Mouse (Mus musculus) kidney, embryonic 14.5 days (tissue): ENCODE data around the gene Agl. TPM values are rescaled to one million over a fixed set of nuclear protein-coding genes. Genes with fewer than 3 reads are reported as not detected.
A peak's percentile ranks its signal among the peaks of the same experiment; 100 is the strongest.

Experiments used
- ATAC-seq: fragments of 200-750 bp; cut with Nextera tagmentation; 2 replicates; pipeline ENCODE4 v1.8.0; 2017; ENCODE audit warnings: moderate number of reproducible peaks, mild to moderate bottlenecking, moderate TSS enrichment, moderate library complexity; ENCODE audit not compliant: low FRiP score, low TSS enrichment
- H3K27ac ChIP-seq: fragments of 300-500 bp; sonication (generic); 2 replicates; pipeline ENCODE4 v1.5.1; 2014; ENCODE audit warnings: low read depth, mild to moderate bottlenecking, low read length, moderate library complexity, mixed read lengths
- H3K27me3 ChIP-seq: fragments of 300-500 bp; sonication (generic); 2 replicates; pipeline ENCODE4 v1.6.1; 2014; ENCODE audit warnings: mild to moderate bottlenecking, low read length; ENCODE audit not compliant: control insufficient read depth, insufficient read depth
- H3K36me3 ChIP-seq: fragments of 300-500 bp; sonication (generic); 2 replicates; pipeline ENCODE4 v1.6.1; 2014; ENCODE audit warnings: low read length, mixed read lengths; ENCODE audit not compliant: control insufficient read depth, insufficient read depth
- H3K4me1 ChIP-seq: fragments of 300-500 bp; sonication (generic); 2 replicates; pipeline ENCODE4 v1.6.1; 2014; ENCODE audit warnings: low read length, mixed read lengths; ENCODE audit not compliant: control insufficient read depth, insufficient read depth
- H3K4me2 ChIP-seq: fragments of 300-500 bp; sonication (generic); replicated peaks from 2 replicates; pipeline ENCODE4 v1.6.1; 2014; ENCODE audit warnings: low read depth, mild to moderate bottlenecking, low read length
- H3K4me3 ChIP-seq: fragments of 300-500 bp; sonication (generic); 2 replicates; pipeline ENCODE4 v1.5.1; 2014; ENCODE audit warnings: mild to moderate bottlenecking, low read length
- H3K9ac ChIP-seq: fragments of 300-500 bp; sonication (generic); 2 replicates; pipeline ENCODE4 v1.6.1; 2014; ENCODE audit warnings: low read depth, mild to moderate bottlenecking, low read length, moderate library complexity
- H3K9me3 ChIP-seq: fragments of 300-500 bp; sonication (generic); 2 replicates; pipeline ENCODE4 v1.6.1; 2016; ENCODE audit warnings: low read length; ENCODE audit not compliant: control insufficient read depth
- WGBS: fragments of 180-500 bp; shearing (Covaris S2); extraction: QIAGEN DNeasy Blood & Tissue Kit; methylation state at CpG from one replicate; pipeline ENCODE4 v1.1.7; 2014; 5-methylcytosine and 5-hydroxymethylcytosine counted together
- polyA plus RNA-seq: library from polyadenylated mRNA; unstranded; fragments of >200 nt; fragmentation: Nextera tagmentation; extraction: Ambion mirVana; gene quantifications from 2 replicates; pipeline ENCODE4 v1.2.1, GENCODE M21; 2014

Agl gene
- polyA plus RNA-seq, 1 experiment from 2014 or later: 22.2 TPM

DNA sequence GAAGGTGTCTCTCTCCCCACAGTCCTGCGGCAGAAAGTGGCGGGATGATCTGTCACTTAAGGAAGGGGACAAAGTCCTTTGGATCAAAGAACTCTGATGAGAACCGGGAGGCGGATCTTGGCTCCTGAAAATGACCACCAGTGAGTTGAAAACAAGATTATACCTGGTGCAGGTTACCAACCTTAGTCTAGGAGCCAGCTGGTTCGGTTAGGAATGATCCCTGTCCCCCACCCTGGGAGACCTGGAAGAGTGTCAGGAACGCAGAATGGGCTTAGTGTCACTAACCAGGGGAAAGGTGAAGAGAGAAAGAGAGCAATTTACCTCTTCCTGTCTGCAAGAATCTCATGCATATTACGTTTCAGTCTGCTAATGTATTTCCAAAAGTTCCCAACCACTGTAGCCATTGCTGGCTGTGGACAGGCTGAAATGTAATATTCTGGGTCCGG is 95.5 kb downstream of the Agl start, which contains the start of gene Slc35a3:
TSS of gene Slc35a3 (minus strand) at position 396 of the 446 bp plus-strand sequence.
- under 1% methylated on average over 8 of the region's 8 CpGs for WGBS
- Histone ChIP-seq H3K27ac (peak within 1 kb of the TSS; percentile 65; the same call in 1 of the 2 replicates), H3K4me2 (peak within 1 kb of the TSS; percentile 79), H3K4me1 (0 out of 2 replicates have a peak, but pooled peaks cover 9% of the 10 kb centered on the region), H3K27me3 (no peaks in the 10 kb centered on the region), H3K4me3 (peak within 1 kb of the TSS; percentile 98), H3K9me3 (no peaks in the 10 kb centered on the region), H3K36me3 (no peaks in the 10 kb centered on the region), H3K9ac (peak within 1 kb of the TSS; percentile 97)
- peak; percentile 28; the same call in 1 of the 2 replicates for ATAC-seq

DNA sequence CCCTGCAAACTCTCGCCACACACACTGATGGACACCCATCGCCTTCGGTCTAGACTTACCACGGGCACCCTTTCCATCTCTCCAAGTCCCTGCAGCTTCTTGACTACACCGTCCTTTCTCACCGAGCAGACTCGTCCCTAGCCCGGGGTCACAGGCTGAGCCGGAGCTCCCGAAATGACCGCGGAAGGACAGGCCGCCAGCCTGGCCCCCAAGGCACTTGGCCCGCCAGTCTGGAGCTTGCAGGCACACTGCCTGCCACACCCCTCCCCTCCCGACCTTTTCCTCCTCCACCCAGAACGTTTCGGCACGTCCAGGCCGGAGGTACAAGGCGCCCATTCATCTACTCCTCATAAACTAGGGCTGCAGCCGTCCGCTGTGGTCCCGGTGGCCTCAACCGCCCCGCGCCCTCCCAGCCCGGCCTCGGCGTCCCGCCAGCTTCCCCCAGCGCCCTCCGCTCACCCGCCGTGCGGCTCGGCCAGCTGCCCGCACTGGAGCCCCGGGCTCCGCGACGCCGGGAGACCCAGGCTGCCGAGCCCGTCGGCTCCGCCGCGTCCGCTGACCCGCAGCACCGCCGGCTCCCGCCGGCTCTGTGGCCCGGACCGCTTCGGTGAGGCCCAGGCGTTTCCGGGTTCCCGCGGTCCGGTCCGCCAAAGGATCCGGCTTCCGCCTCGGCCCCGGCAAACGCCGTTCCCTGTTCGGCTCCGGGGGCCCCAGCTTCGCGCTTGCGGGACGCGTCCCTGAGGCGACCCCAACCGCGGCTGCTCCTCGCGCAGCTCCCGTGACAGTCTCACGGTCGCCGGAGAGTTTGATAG is 96.1 kb downstream of the Agl start:
- Histone ChIP-seq H3K36me3 (no peaks in the 10 kb centered on the region), H3K4me1 (0 out of 2 replicates have a peak, but pooled peaks cover 9% of the 10 kb centered on the region), H3K4me3 (peak overlapping the region; percentile 98), H3K9ac (peak overlapping the region; percentile 97), H3K9me3 (no peaks in the 10 kb centered on the region), H3K27me3 (no peaks in the 10 kb centered on the region), H3K27ac (peak overlapping the region; percentile 65; the same call in 1 of the 2 replicates), H3K4me2 (peak overlapping the region; percentile 79)
- peak; percentile 91 for ATAC-seq
- under 1% methylated on average over 84 of the region's 85 CpGs for WGBS

GRCm38 (mm10) chr3:116710941-116711340 is 97.0 kb downstream of the Agl start:
- no peaks in the 10 kb centered on the region for H3K27me3 ChIP-seq
- H3K9me3 ChIP-seq: no peaks in the 10 kb centered on the region
- H3K27ac ChIP-seq: no peak overlapping the region
- 0 out of 2 replicates have a peak, but pooled peaks cover 9% of the 10 kb centered on the region for H3K4me1 ChIP-seq
- peak overlapping the region; percentile 79 for H3K4me2 ChIP-seq
- peak overlapping the region; percentile 97; the same call in 1 of the 2 replicates for H3K9ac ChIP-seq
- H3K4me3 ChIP-seq: peak overlapping the region; percentile 98
- WGBS: 26% methylated on average over 9 of the region's 9 CpGs
- H3K36me3 ChIP-seq: no peaks in the 10 kb centered on the region
- ATAC-seq: no peak

GRCm38 (mm10) chr3:116705637-116706204 is 102.2 kb downstream of the Agl start:
- ATAC-seq: no peak
- H3K27ac ChIP-seq: no peak overlapping the region
- H3K27me3 ChIP-seq: no peaks in the 10 kb centered on the region
- no peak overlapping the region for H3K4me3 ChIP-seq
- no peaks in the 10 kb centered on the region for H3K36me3 ChIP-seq
- no peak overlapping the region for H3K9ac ChIP-seq
- no peak overlapping the region for H3K4me2 ChIP-seq
- H3K4me1 ChIP-seq: 0 out of 2 replicates have a peak, but pooled peaks cover 2% of the 10 kb centered on the region
- 93% methylated on average over 1 of the region's 1 CpGs for WGBS
- no peaks in the 10 kb centered on the region for H3K9me3 ChIP-seq

GRCm38 (mm10) chr3:116703835-116704234 is 104.1 kb downstream of the Agl start:
- Histone ChIP-seq H3K27me3 (no peaks in the 10 kb centered on the region), H3K4me1 (0 out of 2 replicates have a peak, but pooled peaks cover 2% of the 10 kb centered on the region), H3K4me3 (no peak overlapping the region), H3K4me2 (no peak overlapping the region), H3K9me3 (no peaks in the 10 kb centered on the region), H3K9ac (no peak overlapping the region), H3K27ac (no peak overlapping the region), H3K36me3 (no peaks in the 10 kb centered on the region)
- no peak for ATAC-seq
- WGBS: 92% methylated on average over 5 of the region's 5 CpGs

GRCm38 (mm10) chr3:116702647-116703272 is 105.2 kb downstream of the Agl start:
- WGBS: 93% methylated on average over 1 of the region's 1 CpGs
- no peak for ATAC-seq
- H3K9ac ChIP-seq: no peak overlapping the region
- no peak overlapping the region for H3K27ac ChIP-seq
- no peaks in the 10 kb centered on the region for H3K9me3 ChIP-seq
- H3K4me3 ChIP-seq: no peak overlapping the region
- H3K4me1 ChIP-seq: 0 out of 2 replicates have a peak, but pooled peaks cover 2% of the 10 kb centered on the region
- H3K4me2 ChIP-seq: no peak overlapping the region
- no peaks in the 10 kb centered on the region for H3K36me3 ChIP-seq
- no peaks in the 10 kb centered on the region for H3K27me3 ChIP-seq

DNA sequence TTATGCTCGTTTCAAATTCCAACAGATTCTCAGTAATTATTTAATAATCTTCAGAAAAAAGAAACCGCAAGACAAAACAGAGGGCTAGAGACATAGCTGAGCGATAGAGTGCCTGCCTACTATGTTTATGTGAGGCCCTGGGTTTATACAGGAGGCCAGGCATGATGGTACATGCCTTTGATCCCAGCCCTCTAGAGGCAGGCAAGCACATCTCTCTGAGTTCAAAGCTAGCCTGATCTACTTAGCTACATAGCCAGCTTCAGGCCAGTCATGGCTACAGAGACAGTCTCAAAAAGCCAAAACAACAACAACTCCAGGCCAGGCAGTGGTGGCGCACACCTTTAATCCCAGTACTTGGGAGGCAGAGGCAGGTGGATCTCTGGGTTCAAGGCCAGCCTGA is 106.4 kb downstream of the Agl start:
- Histone ChIP-seq H3K4me3 (no peak overlapping the region), H3K9ac (no peak overlapping the region), H3K27me3 (no peaks in the 10 kb centered on the region), H3K9me3 (no peaks in the 10 kb centered on the region), H3K4me1 (0 out of 2 replicates have a peak, but pooled peaks cover 2% of the 10 kb centered on the region), H3K36me3 (no peaks in the 10 kb centered on the region), H3K4me2 (no peak overlapping the region), H3K27ac (no peak overlapping the region)
- 97% methylated on average over 4 of the region's 4 CpGs for WGBS
- no peak for ATAC-seq

DNA sequence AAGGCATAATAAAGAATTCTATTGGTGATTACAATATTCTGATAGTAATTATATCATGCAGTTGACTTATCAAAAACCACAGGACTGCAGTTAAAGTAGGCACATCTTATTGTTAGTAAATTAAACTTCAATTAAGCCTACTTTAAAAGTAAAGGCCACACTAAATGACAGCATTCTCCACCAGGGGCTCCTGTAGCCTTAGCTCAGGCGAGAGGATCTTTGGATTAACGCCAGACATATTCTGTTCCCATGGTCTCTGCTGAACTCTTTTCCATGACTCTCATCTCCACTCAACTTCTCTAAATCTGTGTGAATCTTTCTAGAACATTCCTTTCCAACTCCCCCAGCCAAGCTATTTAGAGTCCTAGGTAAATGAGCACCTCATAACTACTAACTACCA is 109.2 kb downstream of the Agl start:
- no peaks in the 10 kb centered on the region for H3K36me3 ChIP-seq
- H3K27ac ChIP-seq: no peak overlapping the region
- 85% methylated on average over 2 of the region's 2 CpGs for WGBS
- no peak for ATAC-seq
- no peak overlapping the region for H3K4me3 ChIP-seq
- H3K9me3 ChIP-seq: no peaks in the 10 kb centered on the region
- H3K4me2 ChIP-seq: no peak overlapping the region
- no peaks in the 10 kb centered on the region for H3K27me3 ChIP-seq
- H3K4me1 ChIP-seq: 0 out of 2 replicates have a peak, but pooled peaks cover 2% of the 10 kb centered on the region
- no peak overlapping the region for H3K9ac ChIP-seq
